Mouse (Mus musculus): ENCODE data around the gene Kcnn4.

The Kcnn4 gene

GRCm38 (mm10) chr7:24427168-24427567, 57.1 kb downstream of the Kcnn4 start:
- no peak for DNase-seq

- DNase-seq, result no peak
Measured at GRCm38 (mm10) chr7:24428725-24429124, 58.7 kb downstream of the Kcnn4 start.

- DNase-seq, result no peak
Measured at GRCm38 (mm10) chr7:24429413-24430112, 59.5 kb downstream of the Kcnn4 start.

- DNase-seq, result no peak
Measured at GRCm38 (mm10) chr7:24430551-24431345, 60.7 kb downstream of the Kcnn4 start.

GRCm38 (mm10) chr7:24431713-24432112, 61.6 kb downstream of the Kcnn4 start:
- DNase-seq, result no peak

GRCm38 (mm10) chr7:24435305-24435704, 65.2 kb downstream of the Kcnn4 start:
- no peak for DNase-seq
